Mouse (Mus musculus) CH12.LX (cell line): ENCODE measurements at regions not wholly inside any gene's neighbourhood (a gene's known extent, or its start where the extent isn't known, plus 50 kb on each side); places are given as distances from the start of the nearest gene placed in this dataset.

ENCODE experiments used
- DNase-seq: peaks from one replicate; pipeline ENCODE4 v3.0.0-alpha.2; 2013; ENCODE audit errors: extremely low read depth
- H3K27ac ChIP-seq: 2 replicates; pipeline ENCODE4 v1.5.1; 2012; ENCODE audit warnings: low read depth, mild to moderate bottlenecking, control low read depth, moderate library complexity; ENCODE audit not compliant: insufficient read depth
- H3K27me3 ChIP-seq: replicated peaks from 2 replicates; pipeline ENCODE3; 2012; ENCODE audit warnings: inconsistent platforms
- H3K36me3 ChIP-seq, 2 experiments: replicated peaks in 1 of 2; 2 replicates each; pipeline versions ENCODE3 to v1.6.1; 2012; ENCODE audit warnings: inconsistent platforms in 1 of 2, low read length in 1 of 2, mild to moderate bottlenecking in 1 of 2, mixed read lengths in 1 of 2, moderate library complexity in 1 of 2; ENCODE audit not compliant: control insufficient read depth in 1 of 2, insufficient read depth in 1 of 2
- H3K4me1 ChIP-seq, 2 experiments: 2 replicates each; pipeline ENCODE4 v1.6.1; 2012; ENCODE audit warnings: inconsistent platforms in 1 of 2, moderate library complexity in 1 of 2; ENCODE audit not compliant: insufficient read depth in 2 of 2, control insufficient read depth in 1 of 2
- H3K4me2 ChIP-seq: 2 replicates; pipeline ENCODE4 v1.6.1; 2012; ENCODE audit warnings: low read depth, mild to moderate bottlenecking, control low read depth; ENCODE audit not compliant: poor library complexity, insufficient read depth, severe bottlenecking
- H3K4me3 ChIP-seq, 3 experiments: fragments of 150-350 bp in 1 of 3; sonication (generic) in 1 of 3; replicated peaks in 1 of 3; 2 replicates each; pipeline versions ENCODE3 to v1.5.1; 2011 to 2012; ENCODE audit warnings: low read depth in 2 of 3, low read length in 2 of 3, mild to moderate bottlenecking in 2 of 3, moderate library complexity in 2 of 3, control low read depth in 1 of 3, improper control_type of control experiment in 1 of 3, inconsistent platforms in 1 of 3, mixed read lengths in 1 of 3; ENCODE audit not compliant: poor library complexity in 1 of 3
- H3K79me2 ChIP-seq: replicated peaks from 2 replicates; pipeline ENCODE4 v1.6.1; 2012; ENCODE audit warnings: mild to moderate bottlenecking, moderate library complexity; ENCODE audit not compliant: control insufficient read depth, poor library complexity, insufficient read depth, severe bottlenecking; ENCODE audit errors: extremely low read depth
- H3K9ac ChIP-seq: 2 replicates; pipeline ENCODE4 v1.6.1; 2012; ENCODE audit warnings: low read depth, mild to moderate bottlenecking, control low read depth, moderate library complexity; ENCODE audit not compliant: insufficient read depth
- H3K9me3 ChIP-seq: replicated peaks from 2 replicates; pipeline ENCODE3; 2012; ENCODE audit warnings: low read length, inconsistent platforms, mixed read lengths
- BHLHE40 ChIP-seq: IDR thresholded peaks from 2 replicates; pipeline ENCODE4 v1.6.1; 2011; ENCODE audit warnings: mild to moderate bottlenecking, low read depth, low read length, improper control_type of control experiment
- E2F4 ChIP-seq: IDR thresholded peaks from 2 replicates; pipeline ENCODE4 v1.6.1; 2011; ENCODE audit warnings: low read depth, low read length, improper control_type of control experiment; ENCODE audit not compliant: insufficient replicate concordance
- ELF1 ChIP-seq: IDR thresholded peaks from 2 replicates; pipeline ENCODE4 v1.6.1; 2014; ENCODE audit warnings: low read depth, mild to moderate bottlenecking, inconsistent platforms, low read length, improper control_type of control experiment
- EP300 ChIP-seq: IDR thresholded peaks from 2 replicates; pipeline ENCODE4 v1.6.1; 2011; ENCODE audit warnings: low read length, improper control_type of control experiment
- ETS1 ChIP-seq: conservative IDR thresholded peaks from 2 replicates; pipeline ENCODE4 v1.6.1; 2012; ENCODE audit warnings: low read depth, mild to moderate bottlenecking, inconsistent platforms, low read length, improper control_type of control experiment, moderate library complexity
- GABPA ChIP-seq: IDR thresholded peaks from 2 replicates; pipeline ENCODE4 v1.6.1; 2012; ENCODE audit warnings: low read depth, low read length, improper control_type of control experiment, inconsistent platforms; ENCODE audit not compliant: insufficient replicate concordance
- HCFC1 ChIP-seq: IDR thresholded peaks from 2 replicates; pipeline ENCODE4 v1.6.1; 2012; ENCODE audit warnings: low read depth, mild to moderate bottlenecking, inconsistent platforms, low read length, improper control_type of control experiment
- IRF4 ChIP-seq: IDR thresholded peaks from 2 replicates; pipeline ENCODE4 v1.6.1; 2014; ENCODE audit warnings: low read depth, mild to moderate bottlenecking, inconsistent platforms, low read length, improper control_type of control experiment
- JUND ChIP-seq: conservative IDR thresholded peaks from 2 replicates; pipeline ENCODE4 v1.6.1; 2011; ENCODE audit warnings: low read depth, low read length, improper control_type of control experiment
- MAFK ChIP-seq: IDR thresholded peaks from 2 replicates; pipeline ENCODE4 v1.6.1; 2011; ENCODE audit warnings: low read length, improper control_type of control experiment; ENCODE audit not compliant: insufficient replicate concordance
- MAX ChIP-seq: IDR thresholded peaks from 2 replicates; pipeline ENCODE4 v1.6.1; 2011; ENCODE audit warnings: low read length, improper control_type of control experiment
- MAZ ChIP-seq: IDR thresholded peaks from 2 replicates; pipeline ENCODE4 v1.6.1; 2012; ENCODE audit warnings: low read depth, mild to moderate bottlenecking, inconsistent platforms, low read length, improper control_type of control experiment, moderate library complexity
- MXI1 ChIP-seq: IDR thresholded peaks from 2 replicates; pipeline ENCODE4 v1.6.1; 2011; ENCODE audit warnings: mild to moderate bottlenecking, low read depth, low read length, improper control_type of control experiment
- NELFE ChIP-seq: IDR thresholded peaks from 2 replicates; pipeline ENCODE4 v1.6.1; 2011; ENCODE audit warnings: low read depth, low read length, improper control_type of control experiment
- PAX5 ChIP-seq: IDR thresholded peaks from 2 replicates; pipeline ENCODE4 v1.6.1; 2012; ENCODE audit warnings: low read length, inconsistent platforms, mixed read lengths
- POLR2A ChIP-seq: IDR thresholded peaks from 2 replicates; pipeline ENCODE4 v1.6.1; 2011; ENCODE audit warnings: low read depth, mild to moderate bottlenecking, improper control_type of control experiment, low read length
- RAD21 ChIP-seq: IDR thresholded peaks from 2 replicates; pipeline ENCODE4 v1.6.1; 2011; ENCODE audit warnings: low read depth, mild to moderate bottlenecking, low read length, improper control_type of control experiment, moderate library complexity
- RCOR1 ChIP-seq: conservative IDR thresholded peaks from 2 replicates; pipeline ENCODE4 v1.6.1; 2012; ENCODE audit warnings: low read depth, mild to moderate bottlenecking, inconsistent platforms, low read length, improper control_type of control experiment
- SIN3A ChIP-seq: IDR thresholded peaks from 2 replicates; pipeline ENCODE4 v1.6.1; 2012; ENCODE audit warnings: low read length, improper control_type of control experiment, inconsistent platforms
- TBP ChIP-seq: conservative IDR thresholded peaks from 2 replicates; pipeline ENCODE4 v1.6.1; 2011; ENCODE audit warnings: low read depth, low read length, improper control_type of control experiment
- TCF12 ChIP-seq: IDR thresholded peaks from 2 replicates; pipeline ENCODE4 v1.6.1; 2014; ENCODE audit warnings: low read depth, mild to moderate bottlenecking, inconsistent platforms, low read length, improper control_type of control experiment
- USF1 ChIP-seq: IDR thresholded peaks from 2 replicates; pipeline ENCODE4 v1.6.1; 2014; ENCODE audit warnings: low read depth, mild to moderate bottlenecking, inconsistent platforms, low read length, improper control_type of control experiment
- USF2 ChIP-seq: conservative IDR thresholded peaks from 2 replicates; pipeline ENCODE4 v1.6.1; 2011; ENCODE audit warnings: low read depth, low read length, improper control_type of control experiment
- ZKSCAN1 ChIP-seq: IDR thresholded peaks from 2 replicates; pipeline ENCODE4 v1.6.1; 2012; ENCODE audit warnings: low read depth, inconsistent platforms, low read length, improper control_type of control experiment, borderline replicate concordance
- ZMIZ1 ChIP-seq: IDR thresholded peaks from 2 replicates; pipeline ENCODE4 v1.6.1; 2012; ENCODE audit warnings: low read depth, mild to moderate bottlenecking, inconsistent platforms, low read length, improper control_type of control experiment
- dilution Hi-C: fragments of 300-500 bp; cut with MboI; formaldehyde crosslinking; loops from 2 replicates; pipeline ENCODE4 v1.14.3; 2020; ENCODE audit warnings: low sequenced_read_pairs; ENCODE audit not compliant: extremely low pct_unique_long_range_greater_than_20kb, extremely low pct_ligation_motif_present
- in situ Hi-C: fragments of 300-500 bp; cut with MboI; formaldehyde crosslinking; loops from 3 replicates; pipeline ENCODE4 v1.14.3; 2019; ENCODE audit warnings: low sequenced_read_pairs, low pct_ligation_motif_present, low pct_unique_long_range_greater_than_20kb, mixed read lengths

- Histone ChIP-seq H3K36me3 (no peaks in the 10 kb centered on the region), H3K79me2 (no peaks in the 10 kb centered on the region), H3K4me3 (no peak overlapping the region), H3K9me3 (no peaks in the 10 kb centered on the region), H3K9ac (no peak overlapping the region), H3K4me1 (peaks cover 0 to 7% of the 10 kb centered on the region in 2 experiments; a peak in 1 of 4 replicates), H3K27me3 (no peaks in the 10 kb centered on the region), H3K27ac (no peak overlapping the region), H3K4me2 (no peak overlapping the region)
- TF ChIP-seq USF1 = no peak
- TF ChIP-seq BHLHE40 = no peak
- TF ChIP-seq MAX = no peak
- no peak for TF ChIP-seq HCFC1
- no peak for TF ChIP-seq E2F4
- TF ChIP-seq RCOR1 = no peak
- TF ChIP-seq NELFE = no peak
- TF ChIP-seq EP300 = no peak
- no peak for TF ChIP-seq USF2
- TF ChIP-seq SIN3A = no peak
- no peak for TF ChIP-seq MXI1
- TF ChIP-seq ELF1 = no peak
- TF ChIP-seq ZKSCAN1 = no peak
- no peak for TF ChIP-seq ZMIZ1
- no peak for TF ChIP-seq TBP
- no peak for TF ChIP-seq TCF12
- no peak for TF ChIP-seq RAD21
- in situ Hi-C loops (no loop called here), dilution Hi-C loops (no loop called here)
- no peak for DNase-seq
These were observed 141.3 kb upstream of the Sp8 start for GRCm38 (mm10) chr12:118704826-118705225.

GRCm38 (mm10) chr12:118703730-118704129 is 142.4 kb upstream of the Sp8 start:
- H3K27ac ChIP-seq = no peak overlapping the region
- H3K4me2 ChIP-seq = no peak overlapping the region
- dilution Hi-C loops = no loop called here
- no peaks in the 10 kb centered on the region for H3K27me3 ChIP-seq
- H3K36me3 ChIP-seq = no peaks in the 10 kb centered on the region
- H3K9ac ChIP-seq = no peak overlapping the region
- no peaks in the 10 kb centered on the region for H3K79me2 ChIP-seq
- no peak overlapping the region for H3K4me3 ChIP-seq
- peaks cover 0 to 7% of the 10 kb centered on the region in 2 experiments; a peak in 1 of 4 replicates for H3K4me1 ChIP-seq
- in situ Hi-C loops = no loop called here
- DNase-seq = no peak
- TF ChIP-seq ELF1 (no peak), MAFK (no peak), GABPA (no peak), JUND (no peak), IRF4 (no peak), ETS1 (no peak), MAZ (no peak), USF2 (no peak), RAD21 (no peak), POLR2A (no peak), PAX5 (no peak)
- TF ChIP-seq, all 38 proteins: peak for 0
- no peaks in the 10 kb centered on the region for H3K9me3 ChIP-seq
